Mouse (Mus musculus) thymus, adult 2 months (tissue): ENCODE measurements around the gene Rbl2. TPM values are rescaled to one million over a fixed set of nuclear protein-coding genes. Genes with fewer than 3 reads are reported as not detected.

Source experiments
- DNase-seq: peaks from one replicate; pipeline ENCODE4 v3.0.0; 2021
- H3K27ac ChIP-seq: fragments of 200-500 bp; 2 replicates; pipeline ENCODE4 v1.5.1; 2012; ENCODE audit warnings: low read length, control low read depth; ENCODE audit not compliant: control insufficient read depth, insufficient read depth
- H3K27me3 ChIP-seq: fragments of 200-500 bp; 2 replicates; pipeline ENCODE4 v1.6.1; 2012; ENCODE audit warnings: mild to moderate bottlenecking, low read length, moderate library complexity, mixed read lengths; ENCODE audit not compliant: control insufficient read depth, insufficient read depth
- H3K36me3 ChIP-seq: fragments of 200-500 bp; 2 replicates; pipeline ENCODE4 v1.6.1; 2012; ENCODE audit warnings: mild to moderate bottlenecking, low read length, moderate library complexity; ENCODE audit not compliant: control insufficient read depth, insufficient read depth
- H3K4me1 ChIP-seq: fragments of 200-500 bp; replicated peaks from 2 replicates; pipeline ENCODE4 v1.6.1; 2012; ENCODE audit warnings: low read length; ENCODE audit not compliant: control insufficient read depth, insufficient read depth
- H3K4me3 ChIP-seq: fragments of 200-500 bp; 2 replicates; pipeline ENCODE4 v1.5.1; 2012; ENCODE audit warnings: mild to moderate bottlenecking, low read length, control low read depth, moderate library complexity; ENCODE audit not compliant: control insufficient read depth, insufficient read depth
- CTCF ChIP-seq: fragments of 200-500 bp; IDR thresholded peaks from 2 replicates; pipeline ENCODE4 v1.5.1; 2012; ENCODE audit warnings: mild to moderate bottlenecking, control low read depth, low read length, moderate library complexity, borderline replicate concordance; ENCODE audit not compliant: control insufficient read depth, poor library complexity, insufficient read depth; ENCODE audit errors: extremely low read depth
- POLR2A ChIP-seq: fragments of 200-500 bp; IDR thresholded peaks from 2 replicates; pipeline ENCODE4 v1.6.1; 2012; ENCODE audit warnings: mild to moderate bottlenecking, low read length, control low read depth, moderate library complexity; ENCODE audit not compliant: control insufficient read depth, poor library complexity, insufficient read depth; ENCODE audit errors: extremely low read depth
- WGBS: fragments of 180-500 bp; shearing (Covaris S2); methylation state at CpG from one replicate; pipeline ENCODE4 v1.1.7; 2018; 5-methylcytosine and 5-hydroxymethylcytosine counted together
- polyA plus RNA-seq: library from polyadenylated mRNA; depleted of rRNA; stranded (reverse); fragments of >200 nt; gene quantifications from 2 replicates; pipeline ENCODE4 v1.2.3, GENCODE M21; 2012

The Rbl2 gene
- polyA plus RNA-seq, 1 experiment, result 51.6 TPM

GRCm38 (mm10) chr8:91089601-91090000 lies 19.7 kb downstream of the Rbl2 start:
- H3K4me1 ChIP-seq, result no peaks in the 10 kb centered on the region
- H3K27ac ChIP-seq, result no peak overlapping the region
- peaks cover 84% of the 10 kb centered on the region for H3K36me3 ChIP-seq
- no peak for TF ChIP-seq POLR2A
- TF ChIP-seq CTCF, result no peak
- no peak for DNase-seq
- 99% methylated on average over 2 of the region's 2 CpGs for WGBS
- H3K27me3 ChIP-seq, result no peaks in the 10 kb centered on the region
- no peak overlapping the region for H3K4me3 ChIP-seq

- Histone ChIP-seq H3K27me3 (no peaks in the 10 kb centered on the region), H3K4me3 (no peak overlapping the region), H3K36me3 (peaks cover 86% of the 10 kb centered on the region), H3K4me1 (no peaks in the 10 kb centered on the region), H3K27ac (no peak overlapping the region)
- no peak for DNase-seq
- no peak for TF ChIP-seq POLR2A
- no peak for TF ChIP-seq CTCF
- 97% methylated on average over 5 of the region's 5 CpGs for WGBS
Measured at GRCm38 (mm10) chr8:91094135-91094534, 24.3 kb downstream of the Rbl2 start.

GRCm38 (mm10) chr8:91098106-91098505 lies 28.2 kb downstream of the Rbl2 start:
- 98% methylated on average over 6 of the region's 6 CpGs for WGBS
- TF ChIP-seq POLR2A, result no peak
- no peak for TF ChIP-seq CTCF
- Histone ChIP-seq H3K4me3 (no peak overlapping the region), H3K27me3 (no peaks in the 10 kb centered on the region), H3K36me3 (peaks cover 79% of the 10 kb centered on the region), H3K27ac (no peak overlapping the region), H3K4me1 (no peaks in the 10 kb centered on the region)
- DNase-seq, result no peak

- 98% methylated on average over 12 of the region's 12 CpGs for WGBS
- no peak for DNase-seq
- no peaks in the 10 kb centered on the region for H3K4me1 ChIP-seq
- TF ChIP-seq CTCF (no peak), POLR2A (no peak)
- peaks cover 58% of the 10 kb centered on the region for H3K36me3 ChIP-seq
- H3K27me3 ChIP-seq, result no peaks in the 10 kb centered on the region
- H3K27ac ChIP-seq, result no peak overlapping the region
- H3K4me3 ChIP-seq, result no peak overlapping the region
Measured at GRCm38 (mm10) chr8:91106271-91106670, 36.4 kb downstream of the Rbl2 start.

- no peak for DNase-seq
- TF ChIP-seq POLR2A (no peak), CTCF (no peak)
- no peaks in the 10 kb centered on the region for H3K27me3 ChIP-seq
- H3K27ac ChIP-seq, result no peak overlapping the region; the same call in 1 of the 2 replicates
- H3K36me3 ChIP-seq, result peaks cover 58% of the 10 kb centered on the region
- H3K4me1 ChIP-seq, result no peaks in the 10 kb centered on the region
- WGBS, result 53% methylated on average over 5 of the region's 5 CpGs
- H3K4me3 ChIP-seq, result no peak overlapping the region
Measured at GRCm38 (mm10) chr8:91111868-91112477, 42.1 kb downstream of the Rbl2 start.

- WGBS, result 97% methylated on average over 5 of the region's 5 CpGs
- no peak for DNase-seq
- Histone ChIP-seq H3K27me3 (no peaks in the 10 kb centered on the region), H3K27ac (no peak overlapping the region), H3K36me3 (peaks cover 68% of the 10 kb centered on the region), H3K4me1 (no peaks in the 10 kb centered on the region), H3K4me3 (no peak overlapping the region)
- TF ChIP-seq CTCF, result no peak
- TF ChIP-seq POLR2A, result no peak
Measured at GRCm38 (mm10) chr8:91114428-91114827, 44.6 kb downstream of the Rbl2 start.

GRCm38 (mm10) chr8:91114910-91115309 lies 45.1 kb downstream of the Rbl2 start:
- Histone ChIP-seq H3K4me3 (no peak overlapping the region), H3K36me3 (peaks cover 71% of the 10 kb centered on the region), H3K27ac (no peak overlapping the region), H3K4me1 (no peaks in the 10 kb centered on the region), H3K27me3 (no peaks in the 10 kb centered on the region)
- no peak for DNase-seq
- WGBS, result 96% methylated on average over 11 of the region's 11 CpGs
- no peak for TF ChIP-seq POLR2A
- TF ChIP-seq CTCF, result no peak
